Mouse (Mus musculus) skeletal muscle tissue, adult 2 months (tissue): ENCODE measurements around the gene Gm45808.

Experiments used
- DNase-seq: peaks from one replicate; pipeline ENCODE4 v3.0.0-alpha.2; 2012; ENCODE audit warnings: low read depth, low spot score

The Gm45808 gene

GRCm38 (mm10) chr7:45451344-45451982, 35.1 kb downstream of the Gm45808 start:
- no peak for DNase-seq

- no peak for DNase-seq
Measured at GRCm38 (mm10) chr7:45449974-45450373, 36.6 kb downstream of the Gm45808 start.

- DNase-seq, result no peak
Measured at GRCm38 (mm10) chr7:45447325-45447990, 39.2 kb downstream of the Gm45808 start.

GRCm38 (mm10) chr7:45446589-45446988, 40.0 kb downstream of the Gm45808 start:
- no peak for DNase-seq

- peak; percentile 85 for DNase-seq
Measured at GRCm38 (mm10) chr7:45443526-45444420, 42.8 kb downstream of the Gm45808 start.

- DNase-seq, result peak; percentile 91
Measured at GRCm38 (mm10) chr7:45437521-45438276, 48.9 kb downstream of the Gm45808 start, which contains the start of gene Ruvbl2. Ruvbl2 (minus strand) TSS chr7:45438096.

GRCm38 (mm10) chr7:45437046-45437445, 49.6 kb downstream of the Gm45808 start:
- no peak for DNase-seq

GRCm38 (mm10) chr7:45436444-45436843, 50.2 kb downstream of the Gm45808 start:
- DNase-seq, result no peak

GRCm38 (mm10) chr7:45435038-45435437, 51.6 kb downstream of the Gm45808 start:
- no peak for DNase-seq

- peak; percentile 100 for DNase-seq
Measured at GRCm38 (mm10) chr7:45434203-45435015, 52.2 kb downstream of the Gm45808 start, which contains the start of gene Gys1. Gys1 (plus strand) TSS chr7:45434844.

- DNase-seq, result no peak
Measured at GRCm38 (mm10) chr7:45433835-45434202, 52.8 kb downstream of the Gm45808 start.

- peak; percentile 91 for DNase-seq
Measured at GRCm38 (mm10) chr7:45426556-45426955, 60.1 kb downstream of the Gm45808 start.

- no peak for DNase-seq
Measured at GRCm38 (mm10) chr7:45421194-45421593, 65.4 kb downstream of the Gm45808 start.

- DNase-seq, result no peak
Measured at GRCm38 (mm10) chr7:45420615-45420919, 66.0 kb downstream of the Gm45808 start, which contains the start of gene Lhb. Lhb (plus strand) TSS chr7:45420820.

- no peak for DNase-seq
Measured at GRCm38 (mm10) chr7:45419859-45420614, 66.6 kb downstream of the Gm45808 start.

GRCm38 (mm10) chr7:45417962-45418492, 68.6 kb downstream of the Gm45808 start:
- DNase-seq, result no peak
